Mouse (Mus musculus) megakaryocyte progenitor cell, adult 5-6 weeks (primary cell): Measurements from ENCODE around the gene Wdr24. TPM values are rescaled to one million over a fixed set of nuclear protein-coding genes. Genes with fewer than 3 reads are reported as not detected.
"Not testable (repeated sequence)": the region's sequence is repeated elsewhere in the genome, so short reads cannot be mapped to it uniquely, and the experiment has no call there.

ENCODE experiments used
- ATAC-seq: replicated peaks from 2 replicates; pipeline ENCODE4 v1.8.0; 2016; ENCODE audit warnings: mild to moderate bottlenecking, moderate TSS enrichment, inconsistent platforms; ENCODE audit not compliant: poor library complexity
- total RNA-seq, 2 experiments: library from RNA; stranded (forward) in 1 of 2; stranded (reverse) in 1 of 2; fragments of 157-497, 149-512 nt in 1 of 2; fragments of 200-1000 nt in 1 of 2; gene quantifications; 2 replicates each; pipeline versions ENCODE4 v1.2.3 to v1.2.4; 2015 to 2017

Gene Wdr24
- total RNA-seq, 2 experiments from 2014 or later = 10.0 to 18.0 TPM

DNA sequence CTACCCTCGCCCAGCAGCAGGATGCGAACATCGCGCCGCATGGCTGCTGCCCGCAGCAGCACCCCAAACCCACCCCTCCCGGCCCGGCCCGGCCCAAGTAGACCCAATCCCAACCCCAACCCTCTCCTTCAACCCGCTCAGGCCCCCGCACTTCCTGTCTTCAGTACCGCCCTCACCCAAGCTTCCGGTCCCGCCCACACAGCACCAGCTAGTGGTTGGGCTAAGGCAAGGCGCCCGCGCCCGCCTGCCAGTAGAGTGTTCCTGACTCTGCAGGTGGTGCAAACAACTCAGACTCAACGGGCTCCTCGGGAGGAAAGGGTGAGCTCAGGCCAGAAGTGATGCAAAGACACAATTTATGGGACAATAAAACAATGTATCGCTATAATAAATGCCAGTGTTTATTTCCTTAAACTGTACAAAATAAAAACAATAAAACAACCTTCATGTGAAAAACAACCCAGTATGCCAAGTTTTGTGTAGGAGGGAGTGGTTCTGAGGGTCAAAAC, 21.0 kb downstream of the Wdr24 start, which contains the start of gene Rhot2:
Gene Rhot2 (minus strand): TSS at position 456 of the 506 bp plus-strand sequence.
- ATAC-seq = peak; percentile 97

GRCm38 (mm10) chr17:25860229-25860628, 36.8 kb downstream of the Wdr24 start:
- ATAC-seq = no peak

GRCm38 (mm10) chr17:25860832-25861703, 37.6 kb downstream of the Wdr24 start, which contains the start of gene Wdr90:
TSS of gene Wdr90 (minus strand) at chr17:25861501.
- ATAC-seq = peak; percentile 96

DNA sequence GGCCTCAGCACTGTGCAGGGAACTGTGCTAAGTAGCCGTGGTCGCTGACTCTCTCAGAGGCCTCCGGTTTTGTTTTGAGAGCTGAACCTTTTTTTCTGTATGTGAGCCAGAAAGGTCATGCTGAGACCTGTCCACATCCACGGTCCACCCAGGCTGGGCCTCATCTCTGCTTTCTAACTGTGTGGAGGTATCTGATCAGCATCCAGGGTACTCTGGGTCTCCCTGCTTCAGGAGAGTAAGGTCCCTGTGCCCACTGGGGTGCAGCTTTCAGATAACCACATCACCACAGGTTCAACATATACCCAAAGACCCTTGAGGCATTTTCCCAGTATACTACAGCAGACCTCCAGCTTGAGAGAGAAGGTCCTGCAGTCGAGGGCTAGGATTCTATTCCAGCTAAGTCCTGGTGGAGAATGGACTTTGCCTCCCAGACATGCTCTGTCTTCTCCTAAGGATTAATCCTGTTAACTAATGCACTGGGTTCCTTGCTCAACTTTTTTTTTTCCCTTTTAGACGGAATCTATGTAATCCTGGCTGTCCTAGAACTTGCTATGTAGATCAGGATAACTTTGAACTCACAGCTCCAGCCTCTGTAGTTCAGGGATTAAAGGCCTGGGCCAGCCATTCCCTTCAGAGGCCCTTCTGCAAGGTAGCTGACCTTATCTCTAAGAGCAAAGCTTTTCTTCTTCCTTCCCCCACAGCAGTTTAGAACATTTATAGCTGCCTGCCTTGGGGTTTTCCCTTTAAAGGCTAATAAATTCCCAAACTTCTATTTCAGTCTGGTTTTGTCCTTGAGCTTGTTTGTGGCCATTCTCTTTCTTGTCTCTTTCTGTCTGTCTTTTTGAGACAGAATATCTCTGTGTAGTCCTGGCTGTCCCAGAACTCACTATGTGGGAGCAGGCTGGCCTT, 38.5 kb downstream of the Wdr24 start:
- no peak for ATAC-seq

DNA sequence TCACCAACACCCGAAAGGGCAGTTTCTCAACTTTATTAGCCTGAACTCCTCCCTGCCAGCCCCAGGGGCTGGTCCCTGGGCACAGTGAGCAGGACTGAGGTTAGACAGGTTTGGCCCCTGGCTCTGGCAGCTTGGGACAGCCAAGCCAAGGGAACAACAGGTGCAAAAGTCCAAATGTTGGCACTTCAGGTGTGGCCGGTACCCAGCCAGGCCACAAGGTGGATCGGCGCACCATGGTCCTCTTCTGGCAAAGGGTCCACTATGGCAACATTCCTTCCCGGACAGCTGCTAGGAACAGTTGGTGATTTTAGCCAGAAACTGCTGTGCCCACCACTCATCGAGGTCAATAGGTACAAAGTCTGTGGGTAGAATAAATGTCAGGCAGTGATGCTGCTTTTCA, 40.3 kb downstream of the Wdr24 start:
- ATAC-seq = no peak

DNA sequence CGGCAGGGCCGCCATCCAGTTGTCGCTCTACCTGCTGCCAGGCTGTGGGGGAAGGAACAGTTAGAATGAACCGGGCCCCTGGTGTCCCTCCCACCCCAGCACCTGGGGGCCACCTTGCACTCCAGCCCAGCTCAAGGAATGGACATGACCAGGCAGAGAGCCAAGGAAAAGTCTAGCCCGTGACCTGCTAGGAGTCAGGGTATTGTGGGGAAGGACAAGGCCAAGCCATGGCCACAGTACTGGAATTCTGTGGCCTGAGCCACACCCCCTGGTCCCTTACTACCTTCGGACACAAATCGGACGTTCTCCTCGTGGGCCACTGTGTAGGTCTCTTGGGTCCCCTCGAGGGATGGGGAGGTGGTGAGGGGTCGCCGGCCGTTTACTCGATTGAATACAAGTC, 40.9 kb downstream of the Wdr24 start:
- no peak for ATAC-seq

DNA sequence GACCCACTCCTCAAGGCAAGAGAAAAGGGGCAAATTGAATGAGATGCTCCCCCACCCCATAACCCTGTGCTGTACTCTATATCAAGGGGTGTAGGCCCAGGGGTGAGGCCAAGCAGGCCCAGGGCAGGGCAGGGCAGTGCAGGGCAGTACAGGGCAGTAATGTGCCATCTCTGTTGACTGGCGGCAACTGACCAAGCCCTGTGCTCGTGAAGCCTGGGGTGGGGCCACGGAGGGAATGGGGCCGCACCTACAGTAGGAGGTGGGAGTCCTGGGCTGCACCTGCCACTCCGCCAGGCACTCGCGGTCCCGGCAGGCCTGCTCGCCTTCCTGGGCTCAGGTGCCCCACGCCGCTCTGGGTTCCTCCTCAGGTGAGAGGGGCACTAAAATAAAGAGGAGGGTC, 41.9 kb downstream of the Wdr24 start:
- no peak for ATAC-seq

- no peak for ATAC-seq
These were observed 42.7 kb downstream of the Wdr24 start for GRCm38 (mm10) chr17:25866172-25866571.

GRCm38 (mm10) chr17:25867509-25867835, 44.0 kb downstream of the Wdr24 start:
- ATAC-seq = peak; percentile 66

GRCm38 (mm10) chr17:25867836-25868600, 44.6 kb downstream of the Wdr24 start:
- peak; percentile 46 for ATAC-seq

DNA sequence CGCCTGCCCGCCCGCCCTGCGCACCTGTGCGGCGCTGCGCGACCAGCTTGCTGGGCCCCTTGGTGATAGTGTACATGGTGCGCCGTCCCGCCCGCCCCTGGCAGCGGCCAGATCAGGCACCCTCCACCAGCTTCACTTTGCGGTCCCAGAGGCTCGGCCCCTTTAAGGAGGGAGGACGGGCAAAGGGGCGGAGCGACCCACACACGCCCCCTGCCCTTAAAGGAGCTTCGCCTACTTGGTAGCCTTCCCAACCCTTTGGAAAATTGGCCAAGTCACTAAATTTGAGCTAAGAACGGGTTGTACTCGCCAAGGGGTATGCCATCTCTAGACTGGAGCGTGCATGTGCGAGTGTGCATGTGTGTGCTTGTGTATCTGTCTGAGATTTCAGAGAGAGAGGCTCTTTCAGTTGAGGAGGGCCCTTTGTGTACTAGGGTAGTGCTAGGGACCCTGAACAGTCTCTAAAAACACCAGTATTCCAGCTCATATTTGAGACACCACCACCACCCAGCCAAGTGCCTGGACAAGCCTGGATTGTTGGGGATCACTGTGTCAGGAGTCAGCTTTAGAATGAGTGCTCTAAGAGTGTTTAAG, 45.3 kb downstream of the Wdr24 start, which contains the start of gene Mcrip2:
Gene Mcrip2 (minus strand): TSS at position 164 of the 591 bp plus-strand sequence.
- peak; percentile 85 for ATAC-seq

- no peak for ATAC-seq
These were observed 46.1 kb downstream of the Wdr24 start for GRCm38 (mm10) chr17:25869498-25869897.

DNA sequence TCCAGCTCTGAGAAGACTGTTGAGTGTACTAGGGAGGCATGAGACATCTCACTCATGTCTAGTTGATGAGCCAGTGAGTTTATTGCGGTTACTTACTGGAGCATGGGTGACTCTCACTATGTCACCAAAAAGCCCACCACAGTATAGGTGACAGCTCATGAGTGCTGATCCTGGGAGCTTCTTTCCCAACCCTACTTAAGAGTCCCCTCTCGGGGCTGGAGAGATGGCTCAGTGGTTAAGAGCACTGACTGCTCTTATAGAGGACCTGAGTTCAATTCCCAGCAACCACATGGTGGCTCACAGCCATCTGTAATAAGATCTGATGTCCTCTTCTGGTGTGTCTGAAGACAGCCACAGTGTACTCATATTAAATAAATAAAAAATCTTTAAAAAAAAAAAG, 46.5 kb downstream of the Wdr24 start:
- no peak for ATAC-seq

GRCm38 (mm10) chr17:25871566-25871965, 48.1 kb downstream of the Wdr24 start:
- not testable (repeated sequence) for ATAC-seq

DNA sequence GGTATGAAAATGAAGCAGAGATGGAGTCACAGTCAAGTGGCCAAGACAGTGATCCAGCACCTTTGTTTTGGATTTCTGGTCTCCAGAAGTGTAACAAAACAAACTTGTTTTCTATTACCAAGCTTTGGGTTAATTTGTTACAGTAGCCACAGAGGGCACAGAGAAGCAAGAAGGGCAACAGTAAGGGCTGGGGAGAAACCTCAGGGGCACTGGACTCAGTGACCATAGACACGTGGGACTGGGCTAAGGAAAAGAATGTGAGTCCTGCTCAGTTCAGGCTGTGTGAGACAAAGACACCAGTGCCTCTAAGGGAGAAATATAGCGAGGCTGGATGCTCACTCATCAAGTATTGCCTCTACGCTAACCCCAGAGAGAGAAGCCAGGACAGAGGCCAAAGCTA, 49.2 kb downstream of the Wdr24 start:
- ATAC-seq = no peak

GRCm38 (mm10) chr17:25873405-25874147, 50.1 kb downstream of the Wdr24 start:
- no peak for ATAC-seq

DNA sequence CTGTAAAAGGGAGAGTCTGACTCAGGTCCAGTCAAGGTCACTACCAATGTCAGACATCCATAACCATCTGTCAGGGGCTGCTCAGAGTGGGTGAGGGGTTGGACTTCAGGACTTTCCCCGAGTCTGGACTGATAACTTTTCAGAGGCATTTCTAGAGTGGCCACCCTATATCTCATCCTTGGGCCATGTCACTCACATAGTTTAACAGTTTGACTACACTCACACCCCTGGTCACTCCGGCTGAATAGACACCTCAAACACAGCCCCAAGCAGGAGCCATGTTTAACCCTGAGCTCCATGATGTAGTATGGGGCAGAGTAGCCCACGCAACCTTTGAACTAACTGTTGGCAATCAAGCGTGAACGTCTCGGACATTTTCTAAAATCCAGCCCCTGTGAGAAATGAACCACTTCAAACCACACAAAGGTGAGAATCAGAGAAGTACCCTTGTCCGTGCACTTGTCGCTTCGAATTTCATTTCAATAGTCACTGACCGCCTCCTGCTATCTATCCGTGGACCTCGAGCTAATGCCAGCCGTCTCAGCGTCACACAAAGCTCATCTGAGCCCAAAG, 50.8 kb downstream of the Wdr24 start:
- no peak for ATAC-seq

GRCm38 (mm10) chr17:25874721-25875170, 51.3 kb downstream of the Wdr24 start, which contains the start of gene Mettl26:
TSS of gene Mettl26 (plus strand) at chr17:25875074.
- ATAC-seq = peak; percentile 72
